8 mouse cellular contexts compared by ENCODE assay signal in the genomic region with DNA sequence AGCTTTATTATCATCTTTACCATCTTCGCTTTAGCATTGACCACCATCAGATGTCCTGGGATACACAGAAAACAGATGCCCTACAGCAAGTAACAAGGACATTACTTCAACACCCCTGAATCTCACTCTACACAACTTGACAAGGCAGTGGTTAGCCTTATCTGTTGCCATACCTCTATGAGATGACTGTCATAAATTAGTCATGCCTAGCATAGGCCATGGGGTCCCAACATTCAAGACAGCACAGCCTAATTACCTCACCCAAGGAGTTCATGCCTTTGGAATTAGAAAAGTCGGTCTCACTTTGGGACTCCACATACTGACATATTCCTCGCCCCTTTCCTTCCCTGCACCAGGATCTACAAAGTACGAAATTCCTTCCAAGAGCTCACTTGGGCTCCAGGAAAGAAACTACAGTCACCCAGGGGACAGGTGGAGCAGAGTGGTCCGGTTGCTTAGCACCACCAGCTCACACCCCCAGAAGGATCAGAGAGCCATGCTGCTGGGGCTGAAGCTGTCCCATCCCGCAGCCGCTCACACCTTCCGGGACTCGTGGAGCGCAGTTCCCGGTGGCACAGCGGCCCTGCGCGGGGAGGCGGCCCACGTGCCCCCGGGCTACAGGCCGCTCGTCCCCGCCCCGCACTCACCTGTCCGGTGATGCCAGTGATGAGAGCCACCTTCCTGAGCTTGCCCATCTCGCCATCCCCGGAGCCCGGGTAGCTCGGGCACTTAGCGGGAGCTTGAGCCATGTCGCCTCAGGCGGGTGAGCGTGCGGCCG. TPM values are rescaled to one million over a fixed set of nuclear protein-coding genes. Genes with fewer than 3 reads are reported as not detected.
DNase-seq lines count a peak whose midpoint lies in the region; ATAC-seq and TF ChIP-seq lines count a peak whose summit lies in the region.

No protein-coding gene starts in this region.

- ATAC-seq in heart, postnatal 0 days (ENCODE audit: insufficient read depth, low read depth): peak; percentile 47
- ATAC-seq in liver, embryonic 12.5 days: peak; percentile 62
- peak; percentile 68 for ATAC-seq in stomach, postnatal 0 days (ENCODE audit: low FRiP score, low TSS enrichment)

- H3K27me3 ChIP-seq in heart, postnatal 0 days (ENCODE audit: control insufficient read depth, insufficient read depth, low read length): no peaks in the 10 kb centered on the region
- H3K27me3 ChIP-seq in erythroblast, embryonic 14.5 days (ENCODE audit: control insufficient read depth): no peaks in the 10 kb centered on the region
- no peaks in the 10 kb centered on the region for H3K27me3 ChIP-seq in liver, embryonic 12.5 days (replicated peaks)
- H3K27me3 ChIP-seq in stomach, postnatal 0 days (ENCODE audit: control insufficient read depth, insufficient read depth, low read length): no peaks in the 10 kb centered on the region

- H3K27ac ChIP-seq in heart, postnatal 0 days (ENCODE audit: low read depth): 0 out of 2 replicates have a peak overlapping the region, but pooled peaks have one; percentile 40
- no peak overlapping the region for H3K27ac ChIP-seq in ES-E14 (ENCODE audit: insufficient read depth, low read depth, low read length, poor library complexity, severe bottlenecking)
- H3K27ac ChIP-seq in liver, embryonic 12.5 days: no peak overlapping the region; the same call in 1 of the 2 replicates
- peak overlapping the region; percentile 85 for H3K27ac ChIP-seq in stomach, postnatal 0 days (replicated peaks)

- peaks cover 5% of the 10 kb centered on the region; the same call in 1 of the 2 replicates for H3K4me1 ChIP-seq in heart, postnatal 0 days (ENCODE audit: control insufficient read depth, insufficient read depth)
- no peaks in the 10 kb centered on the region for H3K4me1 ChIP-seq in ES-E14 (ENCODE audit: control insufficient read depth in 2 of 2, insufficient read depth in 2 of 2, low read length in 2 of 2, poor library complexity in 1 of 2)
- peaks cover 21% of the 10 kb centered on the region for H3K4me1 ChIP-seq in erythroblast, embryonic 14.5 days (ENCODE audit: control insufficient read depth)
- peaks cover 14% of the 10 kb centered on the region for H3K4me1 ChIP-seq in liver, embryonic 12.5 days
- H3K4me1 ChIP-seq in stomach, postnatal 0 days (replicated peaks; ENCODE audit: control insufficient read depth, insufficient read depth): no peaks in the 10 kb centered on the region

- 6% methylated on average over 32 of the region's 32 CpGs for WGBS in heart, postnatal 0 days
- WGBS in liver, embryonic 12.5 days (ENCODE audit: insufficient replicate concordance): 4% methylated on average over 32 of the region's 32 CpGs
- 5% methylated on average over 29 of the region's 32 CpGs for WGBS in stomach, postnatal 0 days

- H3K9me3 ChIP-seq in heart, postnatal 0 days (replicated peaks; ENCODE audit: control insufficient read depth, low read length): no peaks in the 10 kb centered on the region
- H3K9me3 ChIP-seq in ES-E14 (ENCODE audit: control insufficient read depth, insufficient read depth, low read depth, low read length): no peaks in the 10 kb centered on the region
- no peaks in the 10 kb centered on the region for H3K9me3 ChIP-seq in erythroblast, embryonic 14.5 days (ENCODE audit: control insufficient read depth, low read length)
- no peaks in the 10 kb centered on the region for H3K9me3 ChIP-seq in liver, embryonic 12.5 days (replicated peaks)
- H3K9me3 ChIP-seq in stomach, postnatal 0 days (ENCODE audit: control insufficient read depth, low read length): no peaks in the 10 kb centered on the region

- peak overlapping the region; percentile 75 for H3K9ac ChIP-seq in heart, postnatal 0 days (replicated peaks; ENCODE audit: low read depth, low read length)
- peak overlapping the region; percentile 44 for H3K9ac ChIP-seq in ES-E14 (ENCODE audit: insufficient read depth, low read depth, low read length, poor library complexity, severe bottlenecking)
- peak overlapping the region; percentile 82 for H3K9ac ChIP-seq in liver, embryonic 12.5 days
- H3K9ac ChIP-seq in stomach, postnatal 0 days (ENCODE audit: low read length): peak overlapping the region; percentile 82

- no peaks in the 10 kb centered on the region for H3K36me3 ChIP-seq in heart, postnatal 0 days (replicated peaks; ENCODE audit: control insufficient read depth, insufficient read depth, low read length)
- H3K36me3 ChIP-seq in ES-E14 (ENCODE audit: control insufficient read depth, insufficient read depth, low read length, poor library complexity, severe bottlenecking): no peaks in the 10 kb centered on the region
- no peaks in the 10 kb centered on the region for H3K36me3 ChIP-seq in erythroblast, embryonic 14.5 days (ENCODE audit: control insufficient read depth)
- no peaks in the 10 kb centered on the region for H3K36me3 ChIP-seq in liver, embryonic 12.5 days
- no peaks in the 10 kb centered on the region for H3K36me3 ChIP-seq in stomach, postnatal 0 days (ENCODE audit: control insufficient read depth, insufficient read depth, low read length)

- TF ChIP-seq CTCF in heart, postnatal 0 days (IDR thresholded peaks at IDR 0.05; ENCODE audit: low read depth): no peak
- no peak for TF ChIP-seq CTCF in stomach, postnatal 0 days (IDR thresholded peaks at IDR 0.05; ENCODE audit: low read depth)

- peak; percentile 10 for DNase-seq in heart, postnatal 0 days (ENCODE audit: low spot score)
- no peak for DNase-seq in heart, adult 9 months (ENCODE audit: low spot score in 2 of 2)
- peak; percentile 3 for DNase-seq in ES-E14 (ENCODE audit: low read depth, low spot score)
- no peak for DNase-seq in stomach, postnatal 0 days (ENCODE audit: low spot score)
- DNase-seq in thymus, postnatal 14 days: no peak
- DNase-seq in gastrocnemius, postnatal 25 days: no peak

- H3K4me3 ChIP-seq in heart, postnatal 0 days (ENCODE audit: low read depth, low read length): peak overlapping the region; percentile 77
- peak overlapping the region; percentile 83 to 94 for H3K4me3 ChIP-seq in ES-E14 (ENCODE audit: insufficient read depth in 1 of 2, low read depth in 1 of 2, low read length in 2 of 2, poor library complexity in 1 of 2, severe bottlenecking in 1 of 2)
- H3K4me3 ChIP-seq in erythroblast, embryonic 14.5 days (replicated peaks): peak overlapping the region; percentile 82
- H3K4me3 ChIP-seq in liver, embryonic 12.5 days: peak overlapping the region; percentile 70
- peak overlapping the region; percentile 79 for H3K4me3 ChIP-seq in stomach, postnatal 0 days (ENCODE audit: low read depth, low read length)

- in situ Hi-C loops in ES-E14 (cut with MboI; ENCODE audit: low sequenced_read_pairs in 2 of 2, unreplicated experiment in 2 of 2): no loop called here

- TF ChIP-seq EP300 in heart, postnatal 0 days (IDR thresholded peaks at IDR 0.05; ENCODE audit: low read depth): no peak
- TF ChIP-seq EP300 in stomach, postnatal 0 days (optimal IDR thresholded peaks at IDR 0.05): no peak

- peak overlapping the region; percentile 91 for H3K4me2 ChIP-seq in heart, postnatal 0 days (ENCODE audit: low read depth, low read length)
- H3K4me2 ChIP-seq in liver, embryonic 12.5 days: peak overlapping the region; percentile 97
- H3K4me2 ChIP-seq in stomach, postnatal 0 days (replicated peaks; ENCODE audit: low read depth): peak overlapping the region; percentile 90

TF ChIP-seq in ES-E14, 5 proteins besides CTCF, POLR2A, EP300 and RAD21:
- TF ChIP-seq MAFK (IDR thresholded peaks at IDR 0.05; ENCODE audit: insufficient read depth, low read depth, low read length): no peak
- no peak for TF ChIP-seq CHD2 (IDR thresholded peaks at IDR 0.05; ENCODE audit: low read depth, low read length)
- no peak for TF ChIP-seq ZC3H11A (IDR thresholded peaks at IDR 0.05; ENCODE audit: borderline replicate concordance, low read depth, low read length)
- no peak for TF ChIP-seq HCFC1 (IDR thresholded peaks at IDR 0.05; ENCODE audit: borderline replicate concordance, insufficient read depth, low read length)
- no peak for TF ChIP-seq ZNF384 (IDR thresholded peaks at IDR 0.05; ENCODE audit: low read depth, low read length)

RNA-seq across cellular contexts. Expression of a gene that starts 0.6 kb away (rescaled TPM):
- total RNA-seq in heart, postnatal 0 days (2014; rRNA removed; ENCODE audit: low replicate concordance): 1.3 and 3.0 TPM in 2 replicates
- polyA plus RNA-seq in heart, postnatal 0 days (2015; fragmentation: Nextera tagmentation; extraction: Ambion mirVana): 13.0 and 13.4 TPM in 2 replicates
- total RNA-seq in ES-E14 (2012; rRNA removed): 6.6 and 7.3 TPM in 2 replicates
- 0.90 and 1.2 TPM in 2 replicates for polyA plus RNA-seq in erythroblast, embryonic 14.5 days (2012)
- 12.2 and 14.6 TPM in 2 replicates for polyA plus RNA-seq in liver, embryonic 12.5 days (2016; fragmentation: Nextera tagmentation; extraction: Ambion mirVana)
- 101 and 102 TPM in 2 replicates for polyA plus RNA-seq in stomach, postnatal 0 days (2015; fragmentation: Nextera tagmentation; extraction: Ambion mirVana)
- 1 to 10 TPM; 1.9 to 2.3 TPM for total RNA-seq in gastrocnemius, postnatal 25 days (2021)

Comparison
In these comparisons a context has a peak if more than half of its experiments do, and no peak if none do; other contexts are left out.
1. DNase-seq: peak in heart, postnatal 0 days (single experiment) and ES-E14 (single experiment); none in heart, adult 9 months (0 of 2), stomach, postnatal 0 days (single experiment), thymus, postnatal 14 days (single experiment) and gastrocnemius, postnatal 25 days (single experiment).
2. H3K27ac ChIP-seq: peak in heart, postnatal 0 days (single experiment) and stomach, postnatal 0 days (single experiment); none in ES-E14 (single experiment) and liver, embryonic 12.5 days (single experiment).
3. Peak in every context shown above with its lines, with median percentiles within 50 percentile points of each other: ATAC-seq, H3K4me2 ChIP-seq, H3K4me3 ChIP-seq and H3K9ac ChIP-seq.